Mouse (Mus musculus) CD4-positive naive resting alpha-beta T cell, adult 57 days (primary cell): ENCODE measurements around the gene Slc27a4. TPM values are rescaled to one million over a fixed set of nuclear protein-coding genes. Genes with fewer than 3 reads are reported as not detected.

ENCODE experiments used
- total RNA-seq: library from RNA; stranded (reverse); gene quantifications from one replicate; pipeline ENCODE4 v1.2.4, GENCODE M21; 2023

Gene Slc27a4
- total RNA-seq: 17.5 TPM

DNA sequence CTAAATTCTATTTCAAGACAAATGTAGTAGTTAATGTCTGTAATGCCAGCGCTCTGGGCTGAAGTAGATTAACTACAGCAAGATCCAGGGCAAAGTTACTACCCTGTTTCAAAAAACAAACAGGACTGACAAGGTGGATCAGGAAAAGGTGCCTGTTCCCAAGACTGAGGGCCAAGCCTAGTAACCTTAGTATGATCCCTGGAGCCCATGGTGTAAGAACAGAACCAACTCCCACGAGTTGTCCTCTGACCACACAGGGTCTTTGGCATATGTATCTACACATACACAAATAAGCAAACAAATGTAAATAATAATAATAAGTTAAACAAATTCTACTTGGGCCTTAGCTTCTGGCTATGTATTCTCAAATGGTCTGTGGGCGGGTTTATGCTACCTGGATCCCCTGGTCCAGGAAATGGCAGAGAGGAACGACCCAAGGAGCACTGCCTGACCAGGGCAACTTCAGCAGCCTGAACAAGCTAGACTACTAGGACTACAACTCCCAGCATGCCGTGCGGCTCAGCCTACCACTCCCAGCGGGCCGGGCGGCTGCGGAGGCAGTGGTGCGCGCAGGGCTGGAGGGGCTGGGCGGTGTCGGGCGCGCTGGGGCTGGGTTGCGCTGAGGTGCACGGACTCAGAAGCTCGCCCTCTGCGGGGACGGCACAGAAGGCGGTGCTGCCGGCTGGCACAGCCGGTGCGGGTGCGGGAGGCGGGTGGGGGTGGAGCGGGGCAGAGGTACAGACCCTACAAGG, at the start of gene Slc27a4:
Gene Slc27a4, plus strand, starts transcription at position 560 of the 752 bp plus-strand sequence.

DNA sequence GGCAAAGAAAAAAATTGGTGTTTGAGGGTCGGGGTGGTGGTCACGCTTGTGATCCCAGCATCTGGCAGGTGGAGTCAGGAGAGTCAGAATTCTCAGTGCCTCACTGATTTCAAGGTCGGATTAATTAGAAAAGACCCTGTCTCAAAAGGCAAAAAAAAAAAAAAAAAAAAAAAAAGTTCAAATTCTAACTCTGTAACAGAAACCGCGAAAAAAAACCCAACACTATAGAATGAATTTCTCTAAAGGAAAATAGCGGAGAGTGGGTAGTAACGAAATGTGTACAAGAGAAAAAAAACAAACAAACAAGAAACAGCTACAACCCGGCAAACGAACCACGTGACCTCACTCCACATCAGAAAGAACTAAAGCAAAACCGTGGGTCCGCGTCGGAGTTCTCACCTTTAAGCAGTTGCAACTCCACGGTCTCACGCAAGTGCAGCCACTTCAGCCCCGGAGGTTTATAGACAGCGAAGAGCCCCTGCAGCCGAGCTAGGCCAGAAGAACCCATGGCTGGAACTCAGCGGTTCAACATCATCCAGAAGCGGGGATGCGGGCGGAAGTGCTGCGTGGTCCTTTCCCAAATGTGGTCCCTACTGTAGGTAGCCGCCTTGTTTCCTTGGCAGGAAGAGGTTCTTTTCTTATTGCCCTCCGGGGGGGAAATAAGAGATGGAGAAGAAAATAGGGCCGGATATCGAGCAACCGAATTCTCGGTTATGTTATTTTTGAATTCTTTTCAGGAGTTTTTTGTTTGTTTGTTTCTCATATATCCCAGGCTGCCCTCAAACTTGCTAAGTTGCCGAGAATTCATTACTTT, 15.1 kb upstream of the Slc27a4 start, which contains the start of gene Coq4:
Gene Coq4, plus strand, starts transcription at position 390 of the 814 bp plus-strand sequence.

DNA sequence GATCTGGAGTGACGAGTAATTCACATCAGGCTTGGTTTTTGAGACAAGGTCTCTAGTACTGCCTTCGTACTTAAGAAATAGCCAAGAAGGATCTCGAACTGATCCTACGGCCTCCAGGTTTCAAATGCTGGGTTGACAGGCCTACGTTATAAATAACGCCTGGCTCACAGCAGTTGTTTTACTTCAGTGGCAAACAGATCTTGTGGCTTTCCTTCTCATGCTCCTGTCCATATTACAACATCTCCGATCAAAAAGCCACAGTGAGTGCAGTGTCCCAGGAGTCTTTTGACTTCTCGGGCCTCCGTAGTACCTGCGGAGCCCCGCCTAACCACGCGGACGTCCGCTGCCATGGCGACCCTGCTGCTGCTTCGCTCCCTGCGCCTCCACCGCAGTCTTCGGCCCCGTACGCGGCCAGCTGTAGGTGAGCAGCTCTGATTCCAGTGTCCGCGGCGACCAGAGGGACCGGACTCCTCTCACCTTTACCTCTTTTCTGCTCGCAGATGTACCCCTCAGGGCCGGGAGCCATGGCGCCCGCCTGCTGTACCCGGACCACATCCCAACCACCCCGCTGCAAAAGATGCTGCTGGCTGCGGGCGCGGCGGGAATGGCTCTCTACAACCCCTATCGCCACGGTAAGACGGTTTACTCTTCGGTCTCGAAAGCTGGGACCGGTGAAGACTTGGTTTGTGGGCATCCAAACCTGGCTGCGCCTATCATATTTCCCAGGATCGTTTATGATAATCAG, 14.3 kb upstream of the Slc27a4 start, which contains the start of gene Trub2:
Gene Trub2, minus strand, starts transcription at position 566 of the 745 bp plus-strand sequence.

DNA sequence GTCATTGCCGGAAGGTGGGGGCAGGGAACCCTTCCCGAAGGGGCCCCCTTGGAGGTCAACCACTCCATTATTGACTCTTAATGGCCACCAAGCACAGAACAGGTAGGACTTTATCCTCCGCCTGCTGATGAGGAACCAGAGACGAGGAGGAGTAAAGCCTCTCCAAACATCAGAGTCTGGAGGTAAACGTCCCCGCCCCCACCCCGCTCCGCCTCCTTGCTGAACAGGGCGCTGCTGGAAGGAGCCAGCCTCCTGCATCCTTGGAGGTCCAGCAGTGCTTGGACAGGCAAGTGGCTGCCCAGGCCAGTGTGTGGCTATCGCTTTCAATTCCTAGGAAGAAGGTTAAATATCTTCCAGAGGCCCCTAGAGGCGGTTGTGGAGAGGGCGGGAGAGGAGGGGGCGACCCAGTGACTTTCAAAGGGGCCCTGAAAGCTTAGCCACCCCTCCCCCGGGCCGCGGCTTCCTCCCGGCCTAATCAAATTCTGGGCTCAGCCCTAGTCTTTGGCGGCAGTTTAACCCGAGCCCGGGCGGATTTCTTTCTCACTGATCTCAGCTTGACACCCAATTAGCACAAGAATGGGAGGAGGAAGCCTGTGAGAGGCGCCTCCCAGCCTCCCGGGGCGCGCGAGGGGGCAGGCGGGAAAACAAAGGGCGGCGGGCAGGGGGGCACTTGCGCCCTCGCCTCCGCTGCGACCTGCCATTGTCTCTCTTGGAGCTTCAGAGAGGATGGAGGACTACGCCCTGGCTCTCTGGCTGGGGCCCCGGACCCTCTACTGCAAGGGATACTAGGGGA, 17.8 kb downstream of the Slc27a4 start, which contains the start of gene Urm1:
Gene Urm1, plus strand, starts transcription at position 51 of the 793 bp plus-strand sequence.

Other genes with a start within 250 kb of the Slc27a4 start
- 142 TPM for gene Rapgef1, start 182.9 kb upstream of the Slc27a4 start, total RNA-seq
- gene Gm13420, start 50.9 kb upstream of the Slc27a4 start, total RNA-seq: not detected
- 2.6 TPM for gene Gm13547, start 43.3 kb upstream of the Slc27a4 start, total RNA-seq
- 3.8 TPM for gene Coq4, start 15.1 kb upstream of the Slc27a4 start, total RNA-seq
- 42.2 TPM for gene Trub2, start 14.1 kb upstream of the Slc27a4 start, total RNA-seq
- gene Urm1, start 17.4 kb downstream of the Slc27a4 start, total RNA-seq: 38.6 TPM
- 0.62 TPM for gene Cercam, start 66.5 kb downstream of the Slc27a4 start, total RNA-seq
- gene Odf2, start 86.6 kb downstream of the Slc27a4 start, total RNA-seq: 78.7 TPM
- 60.2 TPM for gene Gle1, start 132.8 kb downstream of the Slc27a4 start, total RNA-seq
- 311 TPM for gene Sptan1, start 162.9 kb downstream of the Slc27a4 start, total RNA-seq
- 0.33 TPM for gene Wdr34, start 246.2 kb downstream of the Slc27a4 start, total RNA-seq